Mouse (Mus musculus) CH12.LX (cell line): Measurements from ENCODE around the gene Pcbp4. TPM values are rescaled to one million over a fixed set of nuclear protein-coding genes. Genes with fewer than 3 reads are reported as not detected.

Experiments
- DNase-seq: peaks from one replicate; pipeline ENCODE4 v3.0.0-alpha.2; 2013; ENCODE audit errors: extremely low read depth
- H3K27ac ChIP-seq: 2 replicates; pipeline ENCODE4 v1.5.1; 2012; ENCODE audit warnings: low read depth, mild to moderate bottlenecking, control low read depth, moderate library complexity; ENCODE audit not compliant: insufficient read depth
- H3K27me3 ChIP-seq: replicated peaks from 2 replicates; pipeline ENCODE3; 2012; ENCODE audit warnings: inconsistent platforms
- H3K36me3 ChIP-seq, 2 experiments: replicated peaks in 1 of 2; 2 replicates each; pipeline versions ENCODE3 to v1.6.1; 2012; ENCODE audit warnings: inconsistent platforms in 1 of 2, low read length in 1 of 2, mild to moderate bottlenecking in 1 of 2, mixed read lengths in 1 of 2, moderate library complexity in 1 of 2; ENCODE audit not compliant: control insufficient read depth in 1 of 2, insufficient read depth in 1 of 2
- H3K4me1 ChIP-seq, 2 experiments: 2 replicates each; pipeline ENCODE4 v1.6.1; 2012; ENCODE audit warnings: inconsistent platforms in 1 of 2, moderate library complexity in 1 of 2; ENCODE audit not compliant: insufficient read depth in 2 of 2, control insufficient read depth in 1 of 2
- H3K4me2 ChIP-seq: 2 replicates; pipeline ENCODE4 v1.6.1; 2012; ENCODE audit warnings: low read depth, mild to moderate bottlenecking, control low read depth; ENCODE audit not compliant: poor library complexity, insufficient read depth, severe bottlenecking
- H3K4me3 ChIP-seq, 3 experiments: fragments of 150-350 bp in 1 of 3; sonication (generic) in 1 of 3; replicated peaks in 1 of 3; 2 replicates each; pipeline versions ENCODE3 to v1.5.1; 2011 to 2012; ENCODE audit warnings: low read depth in 2 of 3, low read length in 2 of 3, mild to moderate bottlenecking in 2 of 3, moderate library complexity in 2 of 3, control low read depth in 1 of 3, improper control_type of control experiment in 1 of 3, inconsistent platforms in 1 of 3, mixed read lengths in 1 of 3; ENCODE audit not compliant: poor library complexity in 1 of 3
- H3K79me2 ChIP-seq: replicated peaks from 2 replicates; pipeline ENCODE4 v1.6.1; 2012; ENCODE audit warnings: mild to moderate bottlenecking, moderate library complexity; ENCODE audit not compliant: control insufficient read depth, poor library complexity, insufficient read depth, severe bottlenecking; ENCODE audit errors: extremely low read depth
- H3K9ac ChIP-seq: 2 replicates; pipeline ENCODE4 v1.6.1; 2012; ENCODE audit warnings: low read depth, mild to moderate bottlenecking, control low read depth, moderate library complexity; ENCODE audit not compliant: insufficient read depth
- H3K9me3 ChIP-seq: replicated peaks from 2 replicates; pipeline ENCODE3; 2012; ENCODE audit warnings: low read length, inconsistent platforms, mixed read lengths
- BHLHE40 ChIP-seq: IDR thresholded peaks from 2 replicates; pipeline ENCODE4 v1.6.1; 2011; ENCODE audit warnings: mild to moderate bottlenecking, low read depth, low read length, improper control_type of control experiment
- CHD2 ChIP-seq: IDR thresholded peaks from 2 replicates; pipeline ENCODE4 v1.6.1; 2011; ENCODE audit warnings: low read length, improper control_type of control experiment
- CTCF ChIP-seq, 2 experiments: IDR thresholded peaks in 1 of 2; conservative IDR thresholded peaks in 1 of 2; 2 replicates each; pipeline ENCODE4 v1.5.1; 2011 to 2012; ENCODE audit warnings: low read depth in 2 of 2, low read length in 2 of 2, improper control_type of control experiment in 1 of 2, inconsistent platforms in 1 of 2, mild to moderate bottlenecking in 1 of 2, moderate library complexity in 1 of 2
- ELF1 ChIP-seq: IDR thresholded peaks from 2 replicates; pipeline ENCODE4 v1.6.1; 2014; ENCODE audit warnings: low read depth, mild to moderate bottlenecking, inconsistent platforms, low read length, improper control_type of control experiment
- EP300 ChIP-seq: IDR thresholded peaks from 2 replicates; pipeline ENCODE4 v1.6.1; 2011; ENCODE audit warnings: low read length, improper control_type of control experiment
- ETS1 ChIP-seq: conservative IDR thresholded peaks from 2 replicates; pipeline ENCODE4 v1.6.1; 2012; ENCODE audit warnings: low read depth, mild to moderate bottlenecking, inconsistent platforms, low read length, improper control_type of control experiment, moderate library complexity
- IRF4 ChIP-seq: IDR thresholded peaks from 2 replicates; pipeline ENCODE4 v1.6.1; 2014; ENCODE audit warnings: low read depth, mild to moderate bottlenecking, inconsistent platforms, low read length, improper control_type of control experiment
- JUN ChIP-seq: IDR thresholded peaks from 2 replicates; pipeline ENCODE4 v1.6.1; 2011; ENCODE audit warnings: low read depth, mild to moderate bottlenecking, low read length, improper control_type of control experiment, moderate library complexity; ENCODE audit not compliant: insufficient read depth
- JUND ChIP-seq: conservative IDR thresholded peaks from 2 replicates; pipeline ENCODE4 v1.6.1; 2011; ENCODE audit warnings: low read depth, low read length, improper control_type of control experiment
- MAFK ChIP-seq: IDR thresholded peaks from 2 replicates; pipeline ENCODE4 v1.6.1; 2011; ENCODE audit warnings: low read length, improper control_type of control experiment; ENCODE audit not compliant: insufficient replicate concordance
- MAX ChIP-seq: IDR thresholded peaks from 2 replicates; pipeline ENCODE4 v1.6.1; 2011; ENCODE audit warnings: low read length, improper control_type of control experiment
- MAZ ChIP-seq: IDR thresholded peaks from 2 replicates; pipeline ENCODE4 v1.6.1; 2012; ENCODE audit warnings: low read depth, mild to moderate bottlenecking, inconsistent platforms, low read length, improper control_type of control experiment, moderate library complexity
- MEF2A ChIP-seq: IDR thresholded peaks from 2 replicates; pipeline ENCODE4 v1.6.1; 2014; ENCODE audit warnings: low read depth, mild to moderate bottlenecking, inconsistent platforms, low read length, improper control_type of control experiment, borderline replicate concordance
- MXI1 ChIP-seq: IDR thresholded peaks from 2 replicates; pipeline ENCODE4 v1.6.1; 2011; ENCODE audit warnings: mild to moderate bottlenecking, low read depth, low read length, improper control_type of control experiment
- MYC ChIP-seq: IDR thresholded peaks from 2 replicates; pipeline ENCODE4 v1.6.1; 2011; ENCODE audit warnings: low read depth, mild to moderate bottlenecking, improper control_type of control experiment, low read length
- NRF1 ChIP-seq: IDR thresholded peaks from 2 replicates; pipeline ENCODE4 v1.6.1; 2014; ENCODE audit warnings: low read depth, mild to moderate bottlenecking, inconsistent platforms, low read length, improper control_type of control experiment, moderate library complexity
- PAX5 ChIP-seq: IDR thresholded peaks from 2 replicates; pipeline ENCODE4 v1.6.1; 2012; ENCODE audit warnings: low read length, inconsistent platforms, mixed read lengths
- POLR2A ChIP-seq: IDR thresholded peaks from 2 replicates; pipeline ENCODE4 v1.6.1; 2011; ENCODE audit warnings: low read depth, mild to moderate bottlenecking, improper control_type of control experiment, low read length
- POLR2AphosphoS2 ChIP-seq: IDR thresholded peaks from 2 replicates; pipeline ENCODE4 v1.6.1; 2011; ENCODE audit warnings: low read depth, low read length, improper control_type of control experiment
- RAD21 ChIP-seq: IDR thresholded peaks from 2 replicates; pipeline ENCODE4 v1.6.1; 2011; ENCODE audit warnings: low read depth, mild to moderate bottlenecking, low read length, improper control_type of control experiment, moderate library complexity
- SIN3A ChIP-seq: IDR thresholded peaks from 2 replicates; pipeline ENCODE4 v1.6.1; 2012; ENCODE audit warnings: low read length, improper control_type of control experiment, inconsistent platforms
- TBP ChIP-seq: conservative IDR thresholded peaks from 2 replicates; pipeline ENCODE4 v1.6.1; 2011; ENCODE audit warnings: low read depth, low read length, improper control_type of control experiment
- UBTF ChIP-seq: IDR thresholded peaks from 2 replicates; pipeline ENCODE4 v1.6.1; 2012; ENCODE audit warnings: low read depth, mild to moderate bottlenecking, inconsistent platforms, low read length, improper control_type of control experiment, moderate library complexity
- USF1 ChIP-seq: IDR thresholded peaks from 2 replicates; pipeline ENCODE4 v1.6.1; 2014; ENCODE audit warnings: low read depth, mild to moderate bottlenecking, inconsistent platforms, low read length, improper control_type of control experiment
- USF2 ChIP-seq: conservative IDR thresholded peaks from 2 replicates; pipeline ENCODE4 v1.6.1; 2011; ENCODE audit warnings: low read depth, low read length, improper control_type of control experiment
- ZC3H11A ChIP-seq: IDR thresholded peaks from 2 replicates; pipeline ENCODE4 v1.6.1; 2012; ENCODE audit warnings: low read depth, mild to moderate bottlenecking, inconsistent platforms, low read length, improper control_type of control experiment
- ZKSCAN1 ChIP-seq: IDR thresholded peaks from 2 replicates; pipeline ENCODE4 v1.6.1; 2012; ENCODE audit warnings: low read depth, inconsistent platforms, low read length, improper control_type of control experiment, borderline replicate concordance
- ZMIZ1 ChIP-seq: IDR thresholded peaks from 2 replicates; pipeline ENCODE4 v1.6.1; 2012; ENCODE audit warnings: low read depth, mild to moderate bottlenecking, inconsistent platforms, low read length, improper control_type of control experiment
- dilution Hi-C: fragments of 300-500 bp; cut with MboI; formaldehyde crosslinking; loops from 2 replicates; pipeline ENCODE4 v1.14.3; 2020; ENCODE audit warnings: low sequenced_read_pairs; ENCODE audit not compliant: extremely low pct_unique_long_range_greater_than_20kb, extremely low pct_ligation_motif_present
- in situ Hi-C: fragments of 300-500 bp; cut with MboI; formaldehyde crosslinking; loops from 3 replicates; pipeline ENCODE4 v1.14.3; 2019; ENCODE audit warnings: low sequenced_read_pairs, low pct_ligation_motif_present, low pct_unique_long_range_greater_than_20kb, mixed read lengths
- polyA plus RNA-seq: library from polyadenylated mRNA; unstranded; fragments of >175 nt; gene quantifications from 2 replicates; pipeline ENCODE4 v1.2.1, GENCODE M21; 2012; ENCODE audit warnings: low read depth; ENCODE audit not compliant: insufficient read length
- total RNA-seq, 2 experiments: library from RNA; depleted of rRNA; stranded (reverse); fragments of 300-350 nt in 1 of 2; fragments of >200 nt in 1 of 2; gene quantifications; 2 replicates each; pipeline ENCODE4 v1.2.3; 2012 to 2014

Gene Pcbp4
- total and polyA plus RNA-seq, 3 experiments: 44.0 to 54.2 (median 44.1) TPM

GRCm38 (mm10) chr9:106499667-106500066 lies 46.6 kb downstream of the Pcbp4 start, which contains the start of gene Iqcf1:
Iqcf1 (plus strand) TSS chr9:106499967.
- Histone ChIP-seq H3K79me2 (no peaks in the 10 kb centered on the region), H3K36me3 (no peaks in the 10 kb centered on the region), H3K27ac (no peak within 1 kb of the TSS), H3K4me1 (no peaks in the 10 kb centered on the region), H3K9ac (no peak within 1 kb of the TSS), H3K9me3 (no peaks in the 10 kb centered on the region), H3K27me3 (no peaks in the 10 kb centered on the region), H3K4me2 (no peak within 1 kb of the TSS), H3K4me3 (no peak within 1 kb of the TSS)
- dilution Hi-C loops: no loop called here
- DNase-seq: no peak
- in situ Hi-C loops: no loop called here
- TF ChIP-seq PAX5 (no peak), POLR2AphosphoS2 (no peak), MXI1 (no peak), RAD21 (no peak), BHLHE40 (no peak), TBP (no peak), POLR2A (no peak), IRF4 (no peak), EP300 (no peak), SIN3A (no peak), MEF2A (no peak), USF2 (no peak), ZMIZ1 (no peak), ZKSCAN1 (no peak), UBTF (no peak)

DNA sequence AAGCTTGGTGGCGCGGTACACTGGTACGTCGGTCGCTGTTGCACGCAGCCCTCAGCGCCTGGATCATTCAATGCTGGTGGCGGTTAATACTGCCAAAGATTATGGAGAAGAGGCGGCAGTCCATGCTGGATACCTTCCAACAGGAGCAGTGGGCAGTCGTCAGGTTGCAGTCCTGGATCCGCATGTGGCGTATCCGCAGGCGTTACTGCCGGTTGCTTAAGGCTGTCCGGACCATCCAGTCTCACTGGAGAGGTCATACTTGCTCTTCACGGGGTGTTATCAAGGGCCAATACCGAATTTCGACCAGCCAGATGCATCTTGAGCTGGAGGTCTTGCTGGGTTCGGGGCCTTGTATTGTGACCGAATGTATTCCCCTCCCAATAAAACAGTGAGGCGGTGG lies 48.8 kb downstream of the Pcbp4 start:
- in situ Hi-C loops: no loop called here

More for the DNA sequence above, 48.8 kb downstream of the Pcbp4 start:
- H3K4me3 ChIP-seq: no peak overlapping the region
- TF ChIP-seq ZMIZ1: no peak
- TF ChIP-seq RAD21: no peak
- TF ChIP-seq NRF1: no peak
- TF ChIP-seq MYC: no peak
- no peak for TF ChIP-seq CTCF (conservative IDR thresholded peaks at IDR 0.05 in 1 of 2, IDR thresholded peaks at IDR 0.05 in 1 of 2; ENCODE audit: low read depth in 2 of 2, low read length in 2 of 2)
- TF ChIP-seq USF1: no peak
- TF ChIP-seq ELF1: no peak
- TF ChIP-seq JUND: no peak
- TF ChIP-seq ZC3H11A: no peak
- TF ChIP-seq MAZ: no peak
- TF ChIP-seq POLR2A: no peak
- no peak for TF ChIP-seq MAFK
- TF ChIP-seq JUN: no peak
- TF ChIP-seq ETS1: no peak
- no peak for TF ChIP-seq MAX
- no peak for TF ChIP-seq CHD2
- TF ChIP-seq, all 38 proteins: peak for 0
- Histone ChIP-seq H3K4me2 (no peak overlapping the region), H3K79me2 (no peaks in the 10 kb centered on the region), H3K9me3 (no peaks in the 10 kb centered on the region), H3K36me3 (no peaks in the 10 kb centered on the region), H3K9ac (no peak overlapping the region), H3K27ac (no peak overlapping the region), H3K4me1 (no peaks in the 10 kb centered on the region), H3K27me3 (no peaks in the 10 kb centered on the region)
- no peak for DNase-seq
- dilution Hi-C loops: no loop called here
